Mouse (Mus musculus) gastrocnemius, adult 8-10 months (tissue): ENCODE data around the gene Btn2a2. TPM values are rescaled to one million over a fixed set of nuclear protein-coding genes. Genes with fewer than 3 reads are reported as not detected.

ENCODE experiments used
- DNase-seq, 2 experiments: peaks; one replicate each; pipeline ENCODE4 v3.0.0; 2022; ENCODE audit warnings: low spot score in 2 of 2
- total RNA-seq, 4 experiments: library from RNA; stranded (reverse); gene quantifications; 2 replicates each; pipeline ENCODE4 v1.2.4; 2022

Gene Btn2a2
- total RNA-seq, 4 experiments from 2014 or later: not detected

- peak; percentile 37 to 47 for DNase-seq
Measured at GRCm38 (mm10) chr13:23449235-23450095, 39.2 kb downstream of the Btn2a2 start.

DNA sequence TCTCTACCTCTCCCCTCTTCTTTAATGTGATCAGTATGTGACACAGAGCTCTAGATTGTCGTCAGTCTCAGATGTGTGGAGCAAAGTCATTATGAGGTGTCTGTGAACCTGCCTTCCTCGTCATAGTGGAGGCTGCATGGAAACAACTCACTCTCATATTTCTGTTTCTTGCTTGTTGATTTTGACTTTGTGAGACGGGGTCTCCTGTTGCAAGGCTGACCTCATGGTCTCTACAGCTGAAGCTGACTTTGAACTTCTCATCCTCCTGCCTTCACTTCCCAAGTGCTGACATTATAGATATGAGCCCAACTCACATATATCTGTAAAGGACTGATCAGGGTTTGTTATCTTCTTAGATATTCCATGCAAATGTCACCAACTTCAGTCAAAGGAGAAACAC is 39.9 kb downstream of the Btn2a2 start:
- no peak for DNase-seq

DNA sequence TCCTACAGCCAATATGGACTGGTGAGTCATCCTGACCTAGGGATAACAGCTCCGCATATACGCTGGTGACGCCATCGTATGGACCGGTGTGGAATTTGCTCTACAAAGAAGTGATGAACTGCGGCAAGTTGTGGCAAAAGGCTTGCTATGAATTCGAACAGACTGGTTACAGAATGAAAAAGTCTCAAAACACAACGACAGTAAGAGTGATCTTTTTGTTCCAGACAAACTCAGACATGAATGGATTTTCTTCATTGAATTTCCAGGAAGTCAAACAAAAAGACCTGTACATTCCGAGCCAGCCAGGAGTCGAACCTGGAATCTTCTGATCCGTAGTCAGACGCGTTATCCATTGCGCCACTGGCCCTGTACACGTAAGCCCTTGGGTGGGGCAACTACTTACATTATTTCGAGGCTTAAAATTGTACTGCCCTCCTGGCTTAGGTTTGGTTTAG is 42.1 kb downstream of the Btn2a2 start:
- DNase-seq: peak; percentile 67 to 73

DNA sequence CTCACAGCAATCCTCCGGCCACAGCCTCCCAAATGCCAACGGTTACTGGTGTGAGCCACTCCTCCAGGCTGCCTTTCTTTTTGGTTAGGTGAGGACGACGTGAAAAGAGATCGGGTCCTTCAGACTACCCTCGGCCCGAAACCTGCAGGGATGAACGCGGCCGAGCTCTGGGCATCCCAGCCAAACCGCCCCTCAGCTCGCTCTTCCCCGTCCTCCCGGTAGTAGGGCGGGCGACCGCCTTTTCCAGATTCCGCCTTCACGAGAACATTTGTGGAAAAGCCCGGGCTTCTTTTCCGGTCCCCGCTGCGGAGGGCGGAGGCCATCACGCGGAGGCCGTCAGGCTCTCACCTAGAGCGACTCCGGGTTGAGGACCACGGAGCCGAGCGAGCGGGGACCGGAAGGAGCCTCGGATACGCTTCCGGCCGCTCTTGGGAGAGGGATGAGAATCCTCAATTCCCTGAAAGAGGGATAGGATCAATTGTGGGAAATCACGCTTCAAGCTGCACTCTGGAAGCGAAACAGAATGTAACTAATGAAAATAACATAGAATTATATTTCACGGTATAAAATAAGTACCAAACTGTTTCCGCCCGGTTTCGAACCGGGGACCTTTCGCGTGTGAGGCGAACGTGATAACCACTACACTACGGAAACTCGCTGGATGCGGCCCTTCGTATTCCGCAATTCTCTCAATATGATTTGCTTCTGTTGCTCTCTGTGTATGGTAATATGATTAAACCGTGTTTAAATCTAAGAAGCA is 42.9 kb downstream of the Btn2a2 start:
- peak; percentile 84 to 86 for DNase-seq

DNA sequence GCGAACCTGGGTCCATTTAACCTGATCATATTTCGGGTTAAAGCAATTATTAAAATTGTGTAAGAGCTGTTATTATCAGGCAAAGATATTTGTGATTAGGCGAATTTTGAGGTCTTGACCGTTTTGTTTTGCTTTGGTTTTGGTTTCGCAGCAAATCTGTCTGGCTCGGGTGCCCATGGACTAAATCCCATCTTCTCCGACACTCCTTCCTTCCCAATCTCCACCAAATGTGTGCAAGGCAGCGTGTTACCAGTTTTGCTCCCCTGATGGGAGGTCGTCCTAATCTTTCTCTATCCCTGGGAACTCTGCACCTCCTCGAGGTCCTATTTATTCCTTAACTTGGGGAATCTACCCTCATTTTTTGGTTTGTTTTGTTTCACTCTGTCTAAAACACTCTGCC is 43.5 kb downstream of the Btn2a2 start:
- DNase-seq: no peak

DNA sequence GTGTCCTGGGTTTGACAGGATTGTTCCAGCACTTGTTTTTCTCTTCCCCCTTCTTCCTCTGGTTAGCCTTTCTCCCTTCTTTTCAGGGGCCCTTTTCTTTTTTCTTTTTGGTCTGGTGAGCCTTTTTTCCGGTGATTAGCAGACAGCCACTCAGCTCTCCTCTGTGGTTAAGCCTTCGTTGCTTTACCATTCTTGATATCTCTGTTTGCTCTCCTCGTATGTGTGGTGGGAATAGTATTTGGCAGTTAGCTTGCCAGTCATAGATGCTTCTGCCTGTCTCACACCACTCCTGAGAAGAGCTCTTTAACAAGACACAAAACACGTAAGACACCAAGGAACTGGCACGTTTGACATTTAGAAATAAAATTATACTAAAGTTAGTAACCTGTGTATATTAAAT is 44.2 kb downstream of the Btn2a2 start:
- DNase-seq: no peak

- no peak for DNase-seq
Measured at GRCm38 (mm10) chr13:23439901-23440300, 48.8 kb downstream of the Btn2a2 start.

- DNase-seq: no peak
Measured at GRCm38 (mm10) chr13:23438521-23438920, 50.1 kb downstream of the Btn2a2 start.

- DNase-seq: peak; percentile 76 to 79
Measured at GRCm38 (mm10) chr13:23437908-23438307, 50.7 kb downstream of the Btn2a2 start.

DNA sequence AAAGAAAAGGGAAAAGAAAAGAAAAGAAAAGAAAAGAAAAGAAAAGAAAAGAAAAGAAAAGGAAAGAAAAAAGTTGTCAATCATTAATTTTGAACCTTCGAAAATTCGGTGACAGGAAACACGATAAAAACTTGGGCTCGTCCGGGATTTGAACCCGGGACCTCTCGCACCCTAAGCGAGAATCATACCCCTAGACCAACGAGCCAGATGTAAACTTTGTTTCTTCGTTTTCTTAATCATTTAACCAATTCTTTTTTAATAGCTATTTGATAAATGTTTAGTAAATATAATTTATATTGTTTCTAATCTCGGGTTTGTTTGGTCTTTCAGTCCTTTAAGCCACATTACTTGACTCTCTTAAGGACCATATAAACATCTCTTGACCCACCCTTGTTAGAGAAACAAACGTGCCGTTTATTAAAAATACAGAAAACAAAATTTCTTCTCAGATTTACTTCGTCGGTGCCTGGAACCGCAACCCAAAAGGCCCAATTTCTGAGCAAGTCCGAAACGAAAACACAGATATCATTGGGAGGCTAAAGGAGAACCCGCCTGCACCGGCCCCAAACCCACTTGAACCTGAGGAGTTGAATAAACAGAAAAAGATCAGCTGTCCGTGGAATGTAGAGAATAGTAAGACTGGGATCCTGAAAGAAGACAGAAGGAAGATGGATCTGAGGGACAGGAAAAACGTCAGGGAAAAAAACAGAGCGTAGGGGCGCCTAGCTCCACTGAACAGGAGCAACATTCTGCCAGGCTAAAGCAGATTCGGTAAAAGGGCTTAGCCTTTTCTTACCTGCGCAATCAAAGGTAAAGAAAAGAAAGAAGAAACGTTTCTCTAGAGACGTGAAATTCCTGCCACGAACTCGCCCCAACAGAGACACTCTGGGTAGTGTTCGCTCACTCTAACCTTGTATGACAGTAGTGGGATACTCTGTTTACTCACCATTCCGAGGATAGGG is 51.5 kb downstream of the Btn2a2 start:
- peak in 1 of 2 experiments; percentile 36 for DNase-seq

DNA sequence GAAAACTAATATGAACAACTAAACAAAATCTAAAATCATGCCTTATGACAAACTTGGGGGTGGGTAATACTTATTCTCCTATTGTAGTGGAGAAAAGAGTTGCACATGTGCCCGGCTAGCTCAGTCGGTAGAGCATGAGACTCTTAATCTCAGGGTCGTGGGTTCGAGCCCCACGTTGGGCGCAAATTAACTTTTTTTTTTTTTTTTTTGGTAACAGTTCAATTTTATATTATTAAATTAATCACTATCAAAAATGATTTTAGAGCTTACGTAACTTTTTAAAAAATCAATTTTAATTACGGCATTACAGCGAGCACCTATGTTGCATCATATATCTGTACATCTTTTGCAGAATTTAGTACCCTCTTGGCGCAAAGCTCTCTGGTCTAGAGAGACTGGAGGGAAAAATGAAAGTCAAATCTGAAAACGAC is 52.4 kb downstream of the Btn2a2 start:
- DNase-seq: no peak

GRCm38 (mm10) chr13:23435676-23436075 is 53.0 kb downstream of the Btn2a2 start:
- no peak for DNase-seq

- no peak for DNase-seq
Measured at GRCm38 (mm10) chr13:23435241-23435640, 53.4 kb downstream of the Btn2a2 start.

- no peak for DNase-seq
Measured at GRCm38 (mm10) chr13:23434426-23434825, 54.2 kb downstream of the Btn2a2 start.

DNA sequence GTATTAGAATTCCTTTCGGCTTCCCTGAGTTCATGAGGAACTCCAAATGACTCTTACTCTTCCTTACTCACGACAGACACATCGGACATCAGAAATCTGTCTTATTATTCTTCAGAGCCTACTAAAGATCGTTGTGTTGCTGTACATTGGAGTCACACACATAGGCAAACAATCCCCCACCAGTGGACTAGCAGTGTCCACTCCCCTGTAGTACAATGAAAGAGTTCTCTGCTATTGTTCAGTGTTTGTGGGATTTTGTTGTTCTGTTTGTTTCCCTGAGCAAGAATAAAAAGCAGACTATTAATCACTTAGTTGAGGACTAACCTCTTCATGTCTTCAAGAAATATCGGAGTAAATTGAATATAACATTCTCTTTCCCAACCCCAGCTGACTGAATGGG is 54.9 kb downstream of the Btn2a2 start:
- DNase-seq: no peak

DNA sequence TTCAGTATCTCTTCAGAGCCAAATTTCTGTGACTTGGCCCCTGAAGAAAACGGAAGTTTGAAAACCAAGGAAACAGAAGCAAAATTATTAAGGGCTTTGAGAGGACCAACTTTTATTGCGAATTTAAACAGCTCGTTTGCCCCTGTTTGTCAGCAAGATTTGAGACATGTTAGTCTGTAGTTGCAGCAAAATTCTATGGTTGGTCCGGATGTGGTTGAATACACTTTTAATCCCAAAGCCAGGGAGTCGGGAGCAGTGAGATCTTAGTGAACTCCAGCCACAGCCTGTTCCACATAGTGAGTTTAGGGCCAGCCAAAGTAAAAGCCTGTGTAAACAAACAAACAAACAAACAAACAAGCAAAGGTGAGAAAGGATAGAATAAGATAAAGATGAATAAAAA is 55.5 kb downstream of the Btn2a2 start:
- no peak for DNase-seq

DNA sequence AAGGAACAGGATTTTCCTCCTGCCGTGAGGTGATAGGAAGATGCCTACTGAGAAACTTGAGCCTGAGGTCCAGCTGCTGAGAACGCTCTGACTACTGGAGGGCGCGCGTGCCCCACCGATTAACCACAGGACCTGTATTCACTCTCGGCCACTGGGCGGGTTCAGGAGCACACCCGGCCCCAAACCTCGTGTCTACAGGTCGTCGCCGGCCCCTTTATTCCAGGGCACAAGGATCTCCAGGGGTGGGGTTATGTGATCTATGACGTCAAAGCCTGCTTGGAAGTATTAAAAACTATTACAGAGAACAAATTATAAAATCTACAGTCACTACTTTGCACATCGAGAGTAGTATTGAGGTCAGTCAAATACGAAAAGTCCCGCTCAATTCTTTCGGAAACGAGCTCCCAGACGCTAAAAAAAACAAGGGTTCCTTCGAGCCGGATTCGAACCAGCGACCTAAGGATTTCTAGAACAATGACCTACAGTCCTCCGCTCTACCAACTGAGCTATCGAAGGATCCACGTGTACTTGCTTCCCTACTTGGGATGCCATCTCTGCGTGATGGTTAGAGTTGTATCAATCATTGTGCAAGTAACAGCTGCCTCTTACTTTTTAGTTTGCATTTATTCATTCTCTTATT is 56.0 kb downstream of the Btn2a2 start:
- DNase-seq: peak; percentile 92 to 94

GRCm38 (mm10) chr13:23431351-23431771 is 57.3 kb downstream of the Btn2a2 start:
- DNase-seq: peak; percentile 59 to 72

GRCm38 (mm10) chr13:23430734-23431133 is 57.9 kb downstream of the Btn2a2 start:
- DNase-seq: peak; percentile 59 to 69

DNA sequence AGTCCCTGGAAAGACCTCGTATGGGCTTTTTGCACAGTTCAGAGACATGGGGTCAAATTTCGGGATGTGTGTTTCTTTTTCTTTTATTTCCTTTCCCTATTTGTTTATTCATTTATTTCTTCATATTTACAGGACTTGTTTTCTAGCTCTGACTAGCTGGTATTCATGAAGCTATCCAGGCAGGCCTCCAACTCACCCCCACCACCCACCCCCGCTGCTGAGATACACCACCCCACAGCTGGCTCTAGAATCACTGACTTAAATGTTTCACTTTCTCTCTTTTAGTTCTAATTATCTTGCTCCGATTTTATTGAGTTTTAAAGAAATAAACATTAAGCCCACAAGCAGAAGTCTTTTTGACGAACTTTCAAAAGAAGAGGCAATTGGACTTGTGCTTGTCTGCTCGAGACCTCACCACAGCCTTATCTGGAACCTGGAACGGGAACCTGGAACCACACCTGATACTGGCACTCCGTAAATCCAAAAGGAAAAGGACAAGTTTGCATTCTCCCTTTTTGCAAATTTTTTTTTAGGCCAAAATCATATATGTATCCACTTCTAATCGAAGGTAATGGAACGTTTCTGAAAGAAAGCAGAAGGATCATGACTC is 58.8 kb downstream of the Btn2a2 start:
- DNase-seq: no peak
